Mouse (Mus musculus) heart, embryonic 11.5 days (tissue): ENCODE measurements around the gene Jsrp1. TPM values are rescaled to one million over a fixed set of nuclear protein-coding genes. Genes with fewer than 3 reads are reported as not detected.

Experiments
- ATAC-seq: fragments of 200-750 bp; cut with Nextera tagmentation; replicated peaks from 2 replicates; pipeline ENCODE4 v1.8.0; 2017; ENCODE audit warnings: moderate library complexity; ENCODE audit not compliant: insufficient number of reproducible peaks, low FRiP score, low TSS enrichment
- H3K27ac ChIP-seq: fragments of 300-500 bp; sonication (generic); 2 replicates; pipeline ENCODE4 v1.5.1; 2014; ENCODE audit warnings: mild to moderate bottlenecking, low read depth, low read length
- H3K27me3 ChIP-seq: fragments of 300-500 bp; sonication (generic); 2 replicates; pipeline ENCODE4 v1.6.1; 2014; ENCODE audit warnings: mild to moderate bottlenecking, low read length, mixed read lengths; ENCODE audit not compliant: control insufficient read depth, insufficient read depth
- H3K36me3 ChIP-seq: fragments of 300-500 bp; sonication (generic); 2 replicates; pipeline ENCODE4 v1.6.1; 2014; ENCODE audit warnings: mild to moderate bottlenecking, low read length, moderate library complexity, mixed read lengths; ENCODE audit not compliant: control insufficient read depth, insufficient read depth
- H3K4me1 ChIP-seq: fragments of 300-500 bp; sonication (generic); 2 replicates; pipeline ENCODE4 v1.6.1; 2014; ENCODE audit warnings: low read length; ENCODE audit not compliant: control insufficient read depth, insufficient read depth
- H3K4me2 ChIP-seq: fragments of 300-500 bp; sonication (generic); 2 replicates; pipeline ENCODE4 v1.6.1; 2014; ENCODE audit warnings: mild to moderate bottlenecking, moderate library complexity
- H3K4me3 ChIP-seq: fragments of 300-500 bp; sonication (generic); 2 replicates; pipeline ENCODE4 v1.5.1; 2014; ENCODE audit warnings: low read depth, low read length
- H3K9ac ChIP-seq: fragments of 300-500 bp; sonication (generic); 2 replicates; pipeline ENCODE4 v1.6.1; 2014; ENCODE audit warnings: mild to moderate bottlenecking, low read depth, low read length, moderate library complexity
- H3K9me3 ChIP-seq: fragments of 300-500 bp; sonication (generic); replicated peaks from 2 replicates; pipeline ENCODE4 v1.6.1; 2016; ENCODE audit warnings: low read length; ENCODE audit not compliant: control insufficient read depth
- WGBS: fragments of 180-500 bp; shearing (Covaris S2); extraction: QIAGEN DNeasy Blood & Tissue Kit; methylation state at CpG from one replicate; pipeline ENCODE4 v1.1.7; 2014; ENCODE audit not compliant: insufficient replicate concordance; 5-methylcytosine and 5-hydroxymethylcytosine counted together
- polyA plus RNA-seq: library from polyadenylated mRNA; unstranded; fragments of >200 nt; fragmentation: Nextera tagmentation; extraction: Ambion mirVana; gene quantifications from 2 replicates; pipeline ENCODE4 v1.2.1, GENCODE M21; 2014

The Jsrp1 gene
- polyA plus RNA-seq, 1 experiment from 2014 or later = 8.0 TPM

DNA sequence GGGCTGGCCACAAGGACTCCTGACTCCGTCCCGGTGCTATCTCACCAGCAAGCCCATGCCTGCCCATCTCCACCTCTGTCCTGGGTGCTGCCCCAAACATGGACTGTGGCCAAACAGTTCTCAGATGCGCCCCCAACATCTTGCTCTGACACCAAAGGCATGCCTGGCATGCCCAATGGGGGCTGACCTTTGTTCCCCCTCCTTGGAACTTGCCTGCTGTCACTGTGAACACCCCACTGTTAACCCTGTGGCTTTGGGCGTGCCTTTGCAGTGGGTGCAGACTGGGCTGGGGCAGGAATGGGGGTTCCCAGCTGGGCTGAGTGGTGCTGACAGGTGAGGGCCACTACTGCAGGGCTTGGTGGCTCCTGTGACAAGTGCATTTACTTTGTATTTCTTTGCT is 19.5 kb downstream of the Jsrp1 start:
- Histone ChIP-seq H3K9me3 (no peaks in the 10 kb centered on the region), H3K27me3 (no peaks in the 10 kb centered on the region), H3K4me2 (no peak overlapping the region), H3K4me3 (no peak overlapping the region), H3K36me3 (peaks cover 44% of the 10 kb centered on the region), H3K4me1 (peaks cover 30% of the 10 kb centered on the region), H3K9ac (no peak overlapping the region), H3K27ac (no peak overlapping the region)
- WGBS = 82% methylated on average over 4 of the region's 4 CpGs
- no peak for ATAC-seq

DNA sequence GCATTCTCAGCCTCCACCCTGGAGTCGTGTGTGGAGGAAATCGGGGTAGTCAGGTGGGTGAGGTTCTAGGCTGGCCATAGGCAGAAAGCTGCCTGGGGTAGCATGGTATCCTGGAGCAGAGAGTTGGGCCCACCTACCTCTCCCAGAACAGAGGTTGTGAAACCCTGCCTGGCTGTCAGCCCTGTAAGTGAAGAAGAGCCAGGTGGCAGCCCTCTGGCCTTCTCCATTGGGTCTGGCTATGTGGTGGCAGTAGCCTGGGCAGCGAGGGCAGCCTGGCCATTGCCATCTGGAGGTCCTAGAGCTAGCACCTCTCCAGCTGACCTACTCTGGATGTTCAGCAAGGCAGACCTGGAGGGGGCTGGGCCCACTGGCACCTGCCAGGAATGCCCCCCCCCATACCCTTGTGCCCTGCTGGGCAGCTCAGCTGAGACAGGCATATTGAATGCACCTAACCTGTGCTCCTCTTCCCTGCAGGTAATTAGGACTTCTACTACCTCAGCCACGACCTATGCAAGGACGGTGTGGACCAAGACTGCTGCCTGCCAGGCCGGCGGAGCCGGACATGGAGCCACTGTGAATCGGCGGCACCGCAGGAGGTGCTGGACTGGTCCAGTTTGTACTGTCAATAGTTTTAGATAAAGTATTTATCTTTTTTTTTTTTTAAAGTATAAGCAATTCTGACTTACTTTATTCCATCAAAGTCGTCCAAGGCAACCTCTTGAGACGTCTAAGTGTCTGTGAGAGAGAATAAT is 20.1 kb downstream of the Jsrp1 start:
- ATAC-seq = no peak
- peaks cover 30% of the 10 kb centered on the region for H3K4me1 ChIP-seq
- H3K4me3 ChIP-seq = no peak overlapping the region
- no peaks in the 10 kb centered on the region for H3K9me3 ChIP-seq
- H3K27ac ChIP-seq = no peak overlapping the region
- H3K9ac ChIP-seq = no peak overlapping the region
- no peak overlapping the region for H3K4me2 ChIP-seq
- no peaks in the 10 kb centered on the region for H3K27me3 ChIP-seq
- peaks cover 49% of the 10 kb centered on the region for H3K36me3 ChIP-seq
- WGBS = 91% methylated on average over 13 of the region's 13 CpGs

DNA sequence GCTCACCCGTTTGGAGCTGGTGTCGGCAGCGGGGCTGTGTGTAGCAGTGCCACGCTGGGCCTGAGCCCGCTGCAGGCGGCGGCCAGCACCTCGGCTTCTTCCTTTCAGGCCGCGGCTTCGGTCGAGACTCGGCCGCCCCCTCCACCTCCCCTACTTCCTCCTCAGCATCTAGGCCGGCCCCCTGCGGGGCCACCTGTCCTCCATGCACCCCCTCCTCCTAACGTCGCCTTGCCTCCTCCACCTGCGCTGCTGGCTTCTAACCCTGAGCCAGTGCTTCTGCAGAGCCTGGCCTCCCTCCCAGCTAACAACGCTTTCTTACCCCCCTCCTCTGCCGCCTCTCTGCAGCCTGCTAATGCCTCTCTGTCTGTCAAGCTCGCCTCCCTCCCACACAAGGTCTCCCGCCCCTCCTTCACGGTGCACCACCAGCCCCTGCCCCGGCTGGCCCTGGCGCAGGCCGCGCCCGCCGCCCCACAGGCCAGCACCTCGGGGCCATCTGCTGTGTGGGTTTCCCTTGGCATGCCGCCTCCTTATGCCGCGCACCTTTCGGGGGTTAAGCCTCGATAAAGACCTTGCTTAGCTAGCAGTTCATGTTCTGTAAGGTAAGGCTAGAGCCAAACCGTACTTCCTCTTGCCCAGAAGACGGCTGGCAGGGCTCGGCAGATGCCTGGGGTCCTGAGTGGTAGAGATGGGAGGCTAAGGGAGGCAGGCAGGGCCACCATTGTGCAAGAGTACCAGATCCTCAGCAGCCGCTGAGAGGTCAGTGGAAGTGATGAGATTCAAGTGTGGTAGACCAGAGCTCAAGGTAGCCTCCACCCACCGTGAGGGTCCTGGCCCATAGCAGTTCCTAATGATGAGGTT is 20.9 kb downstream of the Jsrp1 start:
- Histone ChIP-seq H3K9ac (no peak overlapping the region), H3K4me3 (no peak overlapping the region), H3K27ac (peak overlapping the region; percentile 6; the same call in 1 of the 2 replicates), H3K4me1 (peaks cover 30% of the 10 kb centered on the region), H3K27me3 (no peaks in the 10 kb centered on the region), H3K36me3 (peaks cover 57% of the 10 kb centered on the region), H3K9me3 (no peaks in the 10 kb centered on the region), H3K4me2 (no peak overlapping the region)
- 72% methylated on average over 41 of the region's 41 CpGs for WGBS
- ATAC-seq = no peak

DNA sequence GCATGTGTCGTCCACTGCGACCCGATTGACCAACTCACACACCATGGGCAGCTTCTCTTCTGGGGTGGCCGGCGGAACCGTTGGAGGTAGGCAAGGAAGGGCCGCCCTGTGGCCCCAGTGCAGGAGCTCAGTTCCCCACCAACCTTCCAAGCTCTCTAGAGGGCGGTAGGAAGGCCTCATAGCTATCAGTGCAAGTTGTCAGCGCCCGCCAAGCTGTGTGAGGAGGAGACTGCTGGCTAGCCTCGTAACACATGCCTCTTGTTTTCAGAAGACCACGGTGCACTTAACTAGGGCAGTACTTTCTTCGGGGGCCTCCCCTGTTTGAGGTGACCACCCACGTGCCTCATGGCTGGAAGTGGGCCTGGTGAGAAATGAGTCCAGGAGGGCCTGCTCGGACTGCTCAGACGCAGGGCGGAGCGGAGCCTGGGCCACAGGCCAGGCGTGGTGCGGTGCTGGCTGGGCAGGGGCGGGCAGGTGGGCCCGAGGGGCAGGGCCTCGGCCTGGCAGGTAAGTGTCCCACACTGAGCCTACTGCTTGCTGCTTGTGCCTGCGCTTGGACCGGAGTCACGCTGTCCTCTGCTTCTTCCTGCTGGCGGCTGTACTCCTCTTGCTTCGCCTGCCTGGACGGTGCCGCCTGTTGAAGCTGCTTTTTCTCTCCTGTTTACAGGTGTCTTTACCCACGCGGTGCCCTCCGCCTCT is 21.7 kb downstream of the Jsrp1 start:
- 68% methylated on average over 33 of the region's 33 CpGs for WGBS
- H3K4me2 ChIP-seq = no peak overlapping the region
- H3K4me3 ChIP-seq = no peak overlapping the region
- peaks cover 23% of the 10 kb centered on the region for H3K4me1 ChIP-seq
- no peak overlapping the region for H3K9ac ChIP-seq
- ATAC-seq = 0 out of 2 replicates have a peak, but pooled peaks have one; percentile 15
- peak overlapping the region; percentile 6 for H3K27ac ChIP-seq
- H3K36me3 ChIP-seq = peaks cover 61% of the 10 kb centered on the region
- H3K9me3 ChIP-seq = no peaks in the 10 kb centered on the region
- no peaks in the 10 kb centered on the region for H3K27me3 ChIP-seq

DNA sequence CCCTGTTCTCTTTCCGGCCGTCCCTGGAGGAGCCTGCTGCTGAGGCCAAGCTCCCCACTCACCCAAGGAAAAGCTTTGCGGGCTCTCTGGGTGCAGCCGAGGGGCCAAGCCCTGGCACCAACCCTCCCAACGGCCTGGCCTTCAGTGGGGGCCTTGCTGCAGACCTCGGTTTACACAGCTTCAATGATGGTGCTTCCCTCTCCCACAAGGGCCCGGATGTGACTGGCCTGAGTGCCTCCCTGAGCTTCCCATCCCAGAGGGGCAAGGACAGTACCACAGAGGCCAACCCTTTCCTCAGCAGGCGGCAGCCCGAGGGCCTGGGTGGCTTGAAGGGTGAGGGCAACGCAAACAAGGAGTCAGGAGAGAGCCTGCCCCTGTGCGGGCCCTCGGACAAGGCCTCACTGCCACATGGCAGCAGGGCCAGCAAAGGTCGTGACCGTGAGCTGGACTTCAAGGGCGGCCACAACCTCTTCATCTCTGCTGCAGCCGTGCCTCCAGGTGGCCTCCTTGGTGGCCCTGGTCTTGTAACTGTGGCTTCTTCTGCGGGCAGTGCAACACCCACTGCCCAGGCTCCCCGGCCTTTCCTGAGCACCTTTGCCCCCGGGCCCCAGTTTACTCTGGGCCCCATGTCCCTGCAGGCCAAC is 22.4 kb downstream of the Jsrp1 start:
- H3K36me3 ChIP-seq = peaks cover 65% of the 10 kb centered on the region
- H3K4me2 ChIP-seq = no peak overlapping the region
- no peak for ATAC-seq
- peaks cover 18% of the 10 kb centered on the region for H3K4me1 ChIP-seq
- H3K27me3 ChIP-seq = no peaks in the 10 kb centered on the region
- 75% methylated on average over 19 of the region's 19 CpGs for WGBS
- H3K4me3 ChIP-seq = no peak overlapping the region
- no peak overlapping the region for H3K9ac ChIP-seq
- H3K27ac ChIP-seq = no peak overlapping the region; the same call in 1 of the 2 replicates
- no peaks in the 10 kb centered on the region for H3K9me3 ChIP-seq

DNA sequence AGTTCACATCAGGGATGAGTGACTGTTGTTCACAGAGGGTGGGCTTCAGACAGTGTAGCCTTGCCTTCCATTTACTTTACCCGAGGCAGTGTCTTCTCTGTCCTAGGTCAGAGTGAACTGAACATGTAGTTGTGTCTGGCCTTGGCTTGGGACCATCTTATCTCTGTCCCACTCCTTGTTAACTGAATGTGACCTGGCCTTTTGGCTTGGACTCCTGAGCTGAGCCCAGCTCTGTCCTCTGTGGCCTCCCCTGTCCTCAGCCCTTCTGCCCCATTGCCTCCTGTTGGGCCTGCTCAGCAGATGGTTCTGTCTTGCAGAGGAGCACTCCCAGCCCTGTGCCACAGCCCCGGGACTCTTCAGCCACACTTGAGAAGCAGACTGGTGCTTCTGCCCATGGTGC is 25.8 kb downstream of the Jsrp1 start:
- no peak overlapping the region for H3K27ac ChIP-seq
- no peak overlapping the region for H3K4me3 ChIP-seq
- 83% methylated on average over 2 of the region's 2 CpGs for WGBS

DNA sequence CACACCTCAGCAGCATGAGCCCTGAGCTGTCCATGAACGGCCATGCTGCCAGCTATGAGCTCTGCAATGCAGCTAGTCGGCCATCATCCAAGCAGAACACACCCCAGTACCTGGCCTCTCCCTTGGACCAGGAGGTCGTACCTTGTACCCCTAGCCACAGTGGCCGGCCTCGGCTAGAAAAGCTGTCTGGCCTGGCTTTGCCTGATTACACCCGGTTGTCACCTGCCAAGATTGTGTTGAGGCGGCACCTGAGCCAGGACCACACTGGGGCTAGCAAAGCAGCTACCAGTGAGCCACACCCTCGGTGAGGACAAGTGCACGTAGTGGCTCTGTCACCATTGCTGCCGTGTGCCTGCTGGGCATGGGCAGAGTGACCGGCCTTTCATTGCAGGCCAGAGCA is 27.3 kb downstream of the Jsrp1 start:
- Histone ChIP-seq H3K4me1 (peaks cover 3% of the 10 kb centered on the region), H3K27ac (no peak overlapping the region), H3K4me3 (no peak overlapping the region), H3K36me3 (peaks cover 59% of the 10 kb centered on the region), H3K4me2 (no peak overlapping the region), H3K27me3 (no peaks in the 10 kb centered on the region), H3K9ac (no peak overlapping the region), H3K9me3 (no peaks in the 10 kb centered on the region)
- no peak for ATAC-seq
- WGBS = 92% methylated on average over 11 of the region's 11 CpGs

More for the DNA sequence above, 25.8 kb downstream of the Jsrp1 start:
- Histone ChIP-seq H3K9me3 (no peaks in the 10 kb centered on the region), H3K36me3 (peaks cover 59% of the 10 kb centered on the region), H3K4me2 (no peak overlapping the region), H3K9ac (no peak overlapping the region), H3K27me3 (no peaks in the 10 kb centered on the region), H3K4me1 (peaks cover 18% of the 10 kb centered on the region)
- ATAC-seq = no peak

DNA sequence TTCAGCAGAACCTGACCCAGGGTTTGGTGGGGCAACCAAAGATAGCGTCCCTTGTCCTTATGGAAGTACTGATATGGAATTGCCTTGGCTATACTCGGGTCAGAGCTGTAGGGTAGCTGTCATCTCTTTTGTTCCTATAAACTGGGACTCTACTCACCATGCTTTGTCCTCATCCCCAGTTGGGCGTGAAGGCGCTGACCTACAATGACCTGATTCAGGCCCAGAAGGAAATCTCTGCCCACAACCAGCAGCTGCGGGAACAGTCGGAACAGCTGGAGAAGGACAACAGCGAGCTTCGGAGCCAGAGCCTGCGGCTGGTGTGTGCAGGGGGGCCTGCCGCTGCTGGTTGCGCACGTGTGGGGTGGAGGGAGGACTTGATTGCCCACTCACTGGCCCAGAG is 28.4 kb downstream of the Jsrp1 start:
- Histone ChIP-seq H3K4me3 (no peak overlapping the region), H3K4me2 (no peak overlapping the region), H3K9ac (no peak overlapping the region), H3K9me3 (no peaks in the 10 kb centered on the region), H3K27ac (no peak overlapping the region), H3K36me3 (peaks cover 56% of the 10 kb centered on the region), H3K27me3 (no peaks in the 10 kb centered on the region), H3K4me1 (no peaks in the 10 kb centered on the region)
- 88% methylated on average over 12 of the region's 12 CpGs for WGBS
- ATAC-seq = no peak
